Mouse (Mus musculus) ES-Bruce4 (cell line): ENCODE measurements around the gene Coq8b.

ENCODE experiments used
- CTCF ChIP-seq: IDR thresholded peaks from one replicate; pipeline ENCODE4 v1.8.1; 2011; ENCODE audit warnings: low read depth, low read length
- EP300 ChIP-seq: IDR thresholded peaks from 2 replicates; pipeline ENCODE4 v1.6.1; 2011; ENCODE audit warnings: low read depth, low read length; ENCODE audit not compliant: insufficient read depth
- POLR2A ChIP-seq: IDR thresholded peaks from one replicate; pipeline ENCODE4 v1.8.1; 2011; ENCODE audit warnings: low read length; ENCODE audit not compliant: insufficient read depth

DNA sequence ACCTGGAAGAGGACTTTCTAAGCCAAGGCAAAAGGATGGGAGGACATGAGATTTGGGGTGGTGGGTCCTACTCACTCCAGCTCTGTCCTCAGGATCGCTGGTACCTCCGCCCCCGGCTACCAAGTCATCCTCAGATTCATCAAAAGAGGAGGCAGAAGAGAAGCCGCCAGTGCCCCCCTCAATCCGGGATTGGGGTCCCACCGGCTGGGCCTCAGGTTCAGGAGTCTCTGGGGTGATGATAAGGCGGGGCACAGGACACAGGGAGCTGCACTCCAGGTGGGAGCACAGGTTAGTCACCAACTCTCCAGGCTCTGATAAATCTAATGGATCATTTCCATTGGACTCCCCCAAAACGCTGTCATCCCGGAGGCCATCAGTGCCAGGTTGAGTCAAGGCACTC is 5.5 kb upstream of the Coq8b start:
- TF ChIP-seq POLR2A: no peak
- no peak for TF ChIP-seq CTCF
- no peak for TF ChIP-seq EP300
